Mouse (Mus musculus) right cerebral cortex, postnatal 25 days (tissue): ENCODE data around the gene Gm12184.
"Not testable (repeated sequence)": the region's sequence is repeated elsewhere in the genome, so short reads cannot be mapped to it uniquely, and the experiment has no call there.

Experiments
- DNase-seq: peaks from one replicate; pipeline ENCODE4 v3.0.0; 2022

Gm12184 gene

DNA sequence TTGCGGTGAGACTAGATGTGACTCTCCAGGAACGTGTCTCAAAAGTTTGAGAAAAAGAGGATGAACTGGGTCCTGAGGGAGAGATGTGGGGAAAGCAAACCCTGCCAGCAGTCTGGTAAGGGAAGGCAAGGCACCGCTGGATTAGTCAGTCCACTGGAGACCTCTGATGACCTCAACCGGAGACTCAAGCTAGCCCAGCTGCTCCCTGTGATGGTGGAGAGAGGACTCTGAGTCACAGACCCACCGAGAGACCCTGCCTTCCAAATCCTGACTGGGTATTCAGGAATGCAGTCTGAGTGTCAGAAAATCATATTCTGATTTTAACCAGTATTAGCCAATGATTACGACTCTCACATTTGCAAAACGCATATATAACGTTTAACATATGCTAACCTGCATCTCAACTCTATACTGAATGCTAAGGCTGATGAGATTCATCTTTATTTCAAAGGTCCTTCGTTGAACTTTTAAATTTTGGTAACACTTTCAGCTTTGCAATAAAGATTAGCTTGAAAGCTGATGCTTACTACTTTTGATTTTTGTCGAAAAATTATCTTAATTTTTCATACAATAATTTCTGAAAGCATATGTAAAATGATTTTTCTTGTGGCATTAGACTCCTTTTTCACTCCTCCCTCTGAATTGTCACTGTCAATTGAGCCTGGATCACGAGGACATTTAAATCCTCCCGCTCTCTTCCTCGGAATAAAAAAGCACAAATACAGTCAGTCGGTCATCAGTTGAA, 3.5 kb downstream of the Gm12184 start:
- DNase-seq = no peak

DNA sequence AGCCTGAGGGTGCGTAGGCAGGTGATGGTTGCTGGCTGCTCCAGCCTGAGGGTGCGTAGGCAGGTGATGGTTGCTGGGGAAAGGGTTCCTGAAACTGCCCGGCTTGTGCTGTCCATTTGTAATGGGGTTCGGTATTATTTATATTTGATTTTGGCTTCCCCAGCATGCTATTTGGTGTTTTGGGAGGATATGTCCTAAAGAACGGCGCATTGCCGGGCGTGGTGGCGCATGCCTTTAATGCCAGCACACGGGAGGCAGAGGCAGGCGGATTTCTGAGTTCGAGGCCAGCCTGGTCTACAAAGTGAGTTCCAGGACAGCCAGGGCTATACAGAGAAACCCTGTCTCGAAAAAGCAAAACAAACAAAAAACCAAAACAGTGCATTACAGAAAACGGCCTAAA, 5.2 kb downstream of the Gm12184 start:
- not testable (repeated sequence) for DNase-seq

DNA sequence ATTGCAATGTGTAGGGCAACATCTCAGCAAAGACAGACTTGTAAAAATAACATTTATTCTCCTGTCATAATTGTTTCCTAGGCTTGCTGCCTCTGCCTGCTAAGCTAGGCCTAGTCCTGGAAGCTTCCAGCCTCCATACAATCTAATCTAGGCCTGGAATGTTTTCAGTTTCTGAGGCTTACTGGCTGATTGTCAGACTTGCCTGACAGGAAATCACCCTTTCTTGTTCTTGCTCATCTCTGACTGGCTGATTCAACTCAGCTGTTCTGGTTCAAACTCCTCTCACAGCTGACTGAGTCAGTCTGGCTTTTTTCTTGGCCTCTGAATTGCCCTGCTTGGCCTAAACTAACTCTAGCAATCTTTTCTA, 6.2 kb downstream of the Gm12184 start:
- DNase-seq = no peak

DNA sequence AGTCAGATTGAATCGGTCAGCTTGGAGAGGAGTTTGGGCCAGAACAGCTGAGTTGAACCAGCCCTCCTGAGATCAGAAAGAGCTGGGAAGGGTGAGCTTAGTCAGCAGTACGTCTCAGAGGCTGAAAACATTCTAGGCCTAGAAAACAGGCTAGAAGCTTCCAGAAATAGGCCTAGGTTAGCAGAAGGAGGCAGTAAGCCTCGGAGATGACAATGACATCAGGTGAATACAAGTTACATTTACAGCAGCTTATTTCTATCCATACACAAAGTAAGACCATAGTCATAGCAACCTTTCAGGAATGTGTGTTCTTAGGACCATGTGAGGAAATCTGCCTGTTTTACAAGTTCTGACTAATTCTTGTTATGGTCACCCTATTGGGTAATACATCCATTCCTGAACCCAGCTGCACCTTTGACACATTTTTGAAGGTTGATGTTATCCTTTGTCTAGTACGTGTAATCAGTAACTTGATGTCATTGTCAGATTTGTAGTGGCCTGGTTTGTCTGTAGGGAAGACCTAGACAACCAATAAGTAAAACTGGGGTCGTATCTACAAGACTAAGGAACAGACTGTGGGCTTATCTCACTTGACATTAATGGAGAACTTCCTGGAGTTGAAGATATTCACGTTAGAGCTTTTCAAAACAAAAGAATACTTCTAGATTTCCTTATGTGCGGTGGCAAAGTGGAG, 6.7 kb downstream of the Gm12184 start:
- DNase-seq = no peak

DNA sequence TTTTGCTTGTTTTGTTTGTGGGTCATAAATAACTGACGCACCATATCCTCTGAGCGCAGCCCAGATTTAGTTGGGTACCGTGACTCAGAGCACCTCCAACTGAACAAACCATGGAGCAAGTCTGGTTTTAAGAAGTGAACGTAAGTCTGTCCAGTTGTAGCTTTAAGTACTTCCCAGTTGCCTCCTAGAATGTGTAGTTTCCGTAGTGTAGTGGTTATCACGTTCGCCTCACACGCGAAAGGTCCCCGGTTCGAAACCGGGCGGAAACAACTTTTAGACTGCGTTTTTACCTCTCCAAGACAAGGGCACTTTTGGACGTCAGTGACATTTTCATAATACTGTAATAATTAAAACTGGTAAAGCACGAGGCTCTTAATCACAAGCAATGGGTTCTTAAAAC, 8.1 kb downstream of the Gm12184 start:
- peak; percentile 75 for DNase-seq

DNA sequence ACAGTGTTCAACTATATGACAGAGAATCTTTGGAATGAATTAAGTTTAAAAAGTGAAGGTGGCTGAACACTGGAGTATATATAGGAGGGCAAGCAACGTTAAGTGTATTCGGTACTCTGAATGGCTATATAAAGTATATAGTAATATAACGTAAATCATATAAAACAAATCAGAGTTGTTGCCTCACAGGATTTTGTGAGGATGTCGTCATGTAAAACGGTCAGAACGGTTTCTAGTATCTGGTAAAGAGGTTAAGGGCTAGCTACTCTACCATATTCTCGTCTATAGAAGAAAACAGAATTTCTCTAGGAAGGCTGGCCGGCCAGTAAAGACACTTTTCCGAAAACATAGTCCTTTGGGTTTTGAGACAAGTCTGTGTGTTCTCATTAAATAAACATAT, 8.7 kb downstream of the Gm12184 start:
- DNase-seq = no peak

DNA sequence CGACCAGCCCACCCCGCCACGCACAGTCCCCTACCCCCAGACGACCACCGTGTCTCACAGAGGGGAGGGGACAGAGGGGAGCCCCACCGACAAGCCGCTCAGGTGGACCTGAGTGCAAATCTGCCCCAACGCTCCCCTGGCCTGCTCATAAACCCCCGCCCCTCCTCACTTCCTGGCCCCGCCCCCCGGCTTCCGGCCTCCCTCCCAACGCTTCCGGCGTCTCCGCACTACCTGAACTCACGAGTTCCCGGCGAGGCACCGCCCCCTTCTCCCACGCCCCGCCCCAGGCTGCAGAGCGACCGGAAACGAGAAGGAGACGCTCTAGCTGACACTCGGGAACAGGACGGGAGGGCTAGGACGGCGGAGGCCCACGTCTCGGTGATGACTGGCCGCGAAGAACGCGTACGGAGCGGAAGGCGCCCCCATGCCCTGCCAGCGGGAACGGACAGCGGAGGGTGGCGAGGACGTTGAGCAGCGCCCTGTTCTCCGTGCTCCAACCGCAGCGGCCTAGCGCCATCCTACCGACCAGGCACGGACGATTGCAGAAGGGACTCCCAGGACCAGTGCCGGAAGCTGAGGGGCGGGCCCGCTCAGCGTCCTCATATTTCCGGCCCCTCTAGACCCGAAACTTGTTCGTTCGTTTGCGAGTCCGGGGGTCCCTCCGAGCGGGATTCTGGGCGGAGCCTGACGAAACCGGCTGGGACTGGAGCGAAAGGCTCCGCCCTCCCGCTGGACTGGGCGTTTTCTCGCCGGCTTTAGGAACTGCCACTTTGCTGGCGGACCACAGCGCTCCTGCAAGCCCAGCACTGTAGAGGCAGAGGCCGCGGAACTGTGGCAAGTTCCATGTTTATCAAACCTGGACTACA, 9.4 kb downstream of the Gm12184 start, which contains the start of gene Trim41:
Gene Trim41, minus strand, starts transcription at position 554 of the 866 bp plus-strand sequence.
- DNase-seq = peak; percentile 98

DNA sequence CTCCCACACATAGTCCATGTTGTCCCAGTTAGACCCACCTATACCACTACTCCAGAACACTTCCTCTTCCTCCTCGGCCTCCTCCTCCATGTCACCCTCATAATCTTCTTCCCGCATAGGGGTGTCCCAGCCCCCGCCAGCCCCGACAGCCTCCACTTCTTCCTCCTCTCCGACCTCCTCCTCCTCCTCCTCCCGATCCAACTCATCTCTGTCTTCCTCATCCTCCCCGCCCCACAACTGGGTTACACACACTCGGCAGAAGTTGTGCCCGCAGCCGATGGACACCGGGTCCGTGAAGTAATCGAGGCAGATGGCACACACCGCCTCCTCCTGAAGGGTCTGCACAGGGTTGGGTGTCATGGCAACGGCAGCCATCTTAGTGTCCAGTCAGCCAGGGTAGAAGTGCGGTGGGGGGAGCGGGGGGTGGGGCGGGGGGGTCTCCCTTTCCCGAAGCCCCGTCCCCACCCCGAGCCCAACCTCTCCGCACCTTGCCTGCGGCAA, 10.1 kb downstream of the Gm12184 start:
- peak; percentile 24 for DNase-seq

DNA sequence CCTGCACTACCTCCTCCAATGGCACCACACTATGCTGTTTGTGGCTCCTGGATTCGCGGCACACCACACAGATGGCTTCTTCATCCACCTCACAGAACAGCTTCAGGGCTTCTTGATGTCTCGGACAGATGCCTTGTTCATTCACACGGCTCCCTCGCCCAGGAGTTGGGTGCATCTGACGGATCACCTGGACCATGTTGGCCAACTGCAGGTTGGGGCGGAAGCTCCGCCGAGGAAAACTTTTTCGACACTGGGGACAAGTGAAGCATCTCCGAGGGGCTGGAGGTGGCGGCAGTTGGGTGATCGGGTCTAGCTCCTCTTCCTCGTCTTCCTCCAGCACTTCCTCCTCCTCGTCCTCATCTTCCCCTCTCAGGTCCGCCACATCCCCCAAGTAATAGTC, 10.6 kb downstream of the Gm12184 start:
- no peak for DNase-seq

DNA sequence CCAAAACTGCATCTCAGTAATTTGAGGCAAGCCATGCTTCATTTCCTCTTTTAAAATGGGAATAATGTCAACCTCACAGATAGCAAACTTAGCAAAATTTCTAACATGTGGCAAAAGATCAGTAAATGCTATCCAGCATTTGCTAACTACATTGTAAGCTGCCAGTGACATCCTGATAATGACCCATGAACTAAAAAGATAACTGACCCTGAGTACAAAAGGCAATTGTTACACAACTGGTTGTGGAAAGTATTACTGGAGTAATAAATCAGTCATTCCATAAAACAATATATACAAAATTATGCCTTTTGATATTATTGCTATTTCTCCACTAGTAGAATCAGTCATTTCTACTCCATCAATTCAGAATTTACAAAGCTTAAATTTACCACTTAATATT, 12.7 kb downstream of the Gm12184 start:
- no peak for DNase-seq

DNA sequence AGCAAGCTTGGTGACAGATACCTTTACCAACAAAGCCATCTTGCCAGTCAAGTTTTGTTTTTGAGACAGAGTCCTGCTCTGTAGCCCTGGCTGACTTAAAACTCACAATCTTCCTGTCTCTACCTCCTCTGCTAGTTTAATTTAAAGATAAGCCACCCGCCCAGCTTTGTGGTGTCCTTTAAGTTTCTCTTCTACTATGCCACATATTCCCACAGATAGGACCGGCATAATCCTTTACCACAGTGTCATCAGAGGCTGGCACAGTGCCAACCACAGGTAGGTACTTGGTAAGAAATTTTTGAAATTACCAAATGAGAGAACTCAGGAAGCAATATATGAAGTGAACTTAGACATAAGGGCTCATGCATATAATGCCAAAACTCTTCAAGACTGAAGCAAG, 16.3 kb downstream of the Gm12184 start:
- DNase-seq = no peak

DNA sequence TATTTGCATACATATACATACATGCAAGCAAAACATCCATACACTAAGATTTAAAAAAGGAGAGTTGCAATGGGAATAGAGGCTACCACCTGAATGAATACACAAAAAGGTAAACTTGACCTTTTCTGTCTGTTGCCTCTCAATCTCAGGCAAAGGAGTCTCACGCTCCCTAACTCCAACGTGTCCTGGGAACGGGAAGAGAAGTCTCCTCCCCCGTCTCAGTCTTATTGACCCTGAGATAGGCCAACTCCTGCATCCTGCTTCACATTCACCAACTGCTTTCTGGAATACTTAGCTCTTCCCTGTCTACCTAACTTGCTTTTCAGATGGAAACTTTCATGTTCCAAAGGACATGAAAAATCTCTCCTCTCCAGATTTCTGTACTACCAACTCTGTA, 17.0 kb downstream of the Gm12184 start:
- no peak for DNase-seq

DNA sequence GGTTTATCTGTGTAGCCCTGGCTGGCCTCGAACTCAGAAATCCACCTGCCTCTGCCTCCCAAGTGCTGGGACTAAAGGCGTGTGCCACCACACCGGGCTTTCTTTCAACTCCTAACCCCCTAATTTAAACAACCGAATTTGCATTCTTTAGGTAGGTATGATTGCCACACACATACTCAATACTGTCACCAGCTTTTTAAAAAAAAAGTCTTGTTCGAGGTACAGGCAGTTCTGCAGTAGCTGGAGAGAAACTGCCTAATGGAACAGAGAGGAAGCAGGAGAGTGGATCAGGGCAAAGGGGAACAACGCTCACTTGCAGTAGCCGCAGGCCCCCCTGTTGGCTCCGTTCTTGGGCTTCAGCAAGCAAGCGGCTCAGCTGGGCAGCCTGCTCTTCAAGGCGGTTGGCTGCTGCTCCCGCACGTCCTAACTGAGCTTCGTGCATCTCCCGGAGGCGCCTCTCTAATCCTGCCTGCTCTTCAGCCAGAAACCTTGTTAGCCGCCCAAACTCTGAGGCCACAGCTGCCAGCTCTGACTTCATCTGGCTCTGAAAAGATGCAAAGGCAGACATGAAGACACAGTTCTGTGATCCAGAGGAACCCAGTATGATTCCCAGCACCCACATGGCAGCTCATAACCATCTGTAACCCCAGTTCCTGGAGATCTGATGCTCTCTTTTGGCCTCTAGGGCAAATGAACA, 17.6 kb downstream of the Gm12184 start:
- DNase-seq = no peak

DNA sequence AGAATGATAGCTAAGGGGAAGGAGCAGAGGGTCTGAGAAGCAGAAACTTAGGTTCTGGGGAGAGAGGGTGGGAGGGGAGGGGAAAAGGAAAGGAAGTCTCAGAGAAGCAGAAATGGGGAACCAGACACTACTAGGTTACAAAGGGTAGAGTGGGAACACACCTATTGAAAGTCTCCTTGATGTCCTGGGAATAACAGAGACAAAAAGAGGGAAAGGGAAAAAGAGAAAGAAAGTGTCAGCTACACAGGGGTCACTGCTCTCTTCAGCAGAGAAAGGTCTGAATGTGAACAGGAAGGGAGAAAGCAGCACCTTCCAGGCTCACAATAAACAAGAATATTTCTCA, 18.2 kb downstream of the Gm12184 start:
- DNase-seq = no peak

DNA sequence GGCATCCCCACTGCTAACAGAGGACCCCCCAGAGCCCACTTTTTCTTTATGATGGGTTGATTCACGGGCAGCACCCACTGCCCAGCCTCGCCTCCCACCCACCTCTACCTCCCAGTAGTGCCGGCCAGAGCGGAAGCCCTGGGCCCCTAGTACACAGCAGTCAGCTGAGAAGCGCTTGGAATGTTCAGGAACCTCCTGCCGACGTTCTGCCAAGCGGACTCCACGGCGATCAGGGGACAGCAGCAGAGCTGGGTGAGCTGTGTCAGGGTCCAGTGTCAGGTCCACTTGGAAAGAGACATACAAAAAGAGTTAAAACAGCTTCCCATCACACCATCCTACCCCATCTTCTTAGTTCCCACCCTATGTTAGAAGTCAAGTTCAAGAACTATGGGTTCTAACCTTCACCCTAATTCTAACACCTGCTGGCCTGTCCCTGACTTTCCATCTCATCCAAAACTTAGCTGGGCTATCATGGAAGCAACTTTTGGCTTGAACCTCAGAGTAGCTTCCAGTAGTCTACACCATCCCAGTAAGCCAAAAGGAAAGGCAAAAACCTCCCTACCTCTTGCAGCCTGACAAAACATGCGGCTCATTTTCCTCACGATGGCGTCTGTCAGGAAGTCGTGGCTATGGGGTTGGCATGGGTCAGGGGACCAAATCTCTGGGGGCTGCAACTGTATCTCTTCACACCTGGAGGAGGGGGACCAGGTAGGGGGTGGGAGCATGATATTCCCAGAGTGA, 18.7 kb downstream of the Gm12184 start:
- no peak for DNase-seq

DNA sequence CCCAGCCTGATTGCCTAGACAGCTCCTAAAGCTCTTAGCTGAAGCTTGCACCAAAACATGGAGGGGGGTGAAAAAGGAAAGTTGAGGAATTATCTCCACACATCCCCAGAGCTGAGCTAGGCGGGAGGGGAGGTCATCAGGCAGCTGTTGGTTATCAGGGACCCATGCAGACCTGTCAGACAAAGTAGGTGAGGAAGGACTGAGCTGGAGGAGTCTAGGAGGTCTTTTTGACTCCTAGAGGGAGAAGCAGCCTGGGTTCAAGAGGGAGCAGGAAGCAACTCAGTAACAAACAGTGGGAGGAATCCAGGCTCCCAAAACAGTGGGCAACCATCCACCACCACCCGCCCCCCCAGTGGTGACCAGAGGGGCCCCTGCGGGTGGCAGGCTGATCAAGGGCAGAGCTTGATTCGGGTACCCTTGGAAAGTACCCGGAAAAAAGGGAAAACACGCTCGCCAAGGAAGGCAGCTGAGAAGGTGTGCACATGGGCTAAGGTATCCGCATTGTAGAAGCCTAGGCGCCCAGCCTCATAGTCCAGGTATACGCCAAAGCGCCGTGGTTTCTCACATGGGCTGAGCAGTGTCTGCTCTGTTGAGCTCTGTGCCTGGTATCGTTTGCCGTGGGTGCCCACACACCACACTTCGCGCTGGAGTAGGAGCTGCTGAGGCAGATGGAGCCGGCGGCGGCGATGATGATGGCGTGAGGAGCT, 19.4 kb downstream of the Gm12184 start:
- peak; percentile 49 for DNase-seq

DNA sequence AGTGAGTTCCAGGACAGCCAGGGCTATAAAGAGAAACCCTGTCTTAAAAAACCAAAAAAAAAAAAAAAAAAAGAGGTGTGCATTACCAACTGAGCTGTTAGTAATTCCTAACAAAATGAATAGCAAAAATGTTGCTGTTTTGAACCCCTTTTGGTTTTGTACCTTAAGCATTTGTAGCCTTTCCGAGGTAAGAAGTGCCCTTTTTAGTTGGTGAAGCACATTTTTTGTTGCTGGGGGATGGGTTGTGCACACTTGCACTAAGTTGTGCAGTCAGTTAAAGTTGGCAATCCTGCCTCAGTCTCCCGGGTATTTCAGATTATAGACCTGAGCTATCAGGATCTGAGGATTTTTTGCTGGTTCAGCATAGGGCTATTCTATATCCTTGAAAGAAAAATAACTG, 21.5 kb downstream of the Gm12184 start:
- DNase-seq = no peak

DNA sequence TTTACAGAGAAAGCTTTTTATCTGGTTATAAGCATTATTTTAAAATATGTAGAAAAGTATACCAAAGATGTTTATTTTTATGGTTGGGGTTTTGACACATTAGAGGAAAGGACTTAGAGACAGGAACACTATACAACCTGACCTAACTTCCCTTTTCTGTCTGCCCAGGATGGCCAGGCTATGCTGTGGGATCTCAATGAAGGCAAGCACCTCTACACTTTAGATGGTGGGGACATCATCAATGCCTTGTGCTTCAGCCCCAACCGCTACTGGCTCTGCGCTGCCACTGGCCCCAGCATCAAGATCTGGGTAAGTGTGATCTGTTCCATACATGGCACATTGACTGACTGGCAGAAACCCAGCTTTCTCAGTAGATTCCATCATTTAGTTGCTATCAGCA, 22.5 kb downstream of the Gm12184 start:
- no peak for DNase-seq

DNA sequence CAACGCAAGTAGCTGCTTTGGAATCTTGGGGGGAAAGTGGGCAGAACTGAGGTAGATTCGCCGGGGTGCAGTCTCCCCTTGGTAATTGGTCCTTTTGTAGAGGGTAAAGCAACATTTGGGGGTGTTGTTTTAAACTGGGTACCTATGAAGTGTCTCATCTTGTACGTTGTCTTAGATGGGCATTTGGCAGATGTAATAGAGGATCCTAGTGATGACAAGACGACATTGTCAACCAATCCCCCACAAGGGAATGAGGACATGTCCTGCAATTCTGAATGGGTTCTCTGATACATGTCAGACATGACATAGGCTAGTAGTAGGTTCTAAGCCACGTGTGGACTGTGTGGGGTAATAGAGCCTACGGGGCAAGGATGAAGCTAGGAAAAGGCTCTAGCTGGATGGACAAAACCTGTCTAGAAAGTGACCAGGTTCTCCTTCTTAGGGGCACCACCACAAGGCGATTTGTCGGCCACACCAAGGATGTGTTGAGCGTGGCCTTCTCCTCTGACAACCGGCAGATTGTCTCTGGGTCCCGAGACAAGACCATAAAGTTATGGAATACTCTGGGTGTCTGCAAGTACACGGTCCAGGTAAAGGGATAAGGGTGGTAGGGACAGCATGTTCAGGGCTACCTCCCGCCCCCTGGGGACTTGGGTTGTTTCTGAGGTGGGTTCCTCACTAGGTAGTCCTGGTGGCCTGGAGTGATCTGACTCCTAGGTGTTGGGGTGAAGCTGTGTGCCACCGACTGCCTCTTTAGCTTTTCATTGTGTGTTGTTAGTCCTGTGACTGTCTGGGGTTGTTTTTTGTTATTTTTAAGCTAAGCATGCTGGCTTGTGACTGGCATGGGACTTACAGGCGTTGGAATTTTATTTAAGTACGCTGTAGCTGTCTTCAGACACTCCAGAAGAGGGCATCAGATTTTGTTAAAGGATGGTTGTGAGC, 24.4 kb downstream of the Gm12184 start:
- no peak for DNase-seq

DNA sequence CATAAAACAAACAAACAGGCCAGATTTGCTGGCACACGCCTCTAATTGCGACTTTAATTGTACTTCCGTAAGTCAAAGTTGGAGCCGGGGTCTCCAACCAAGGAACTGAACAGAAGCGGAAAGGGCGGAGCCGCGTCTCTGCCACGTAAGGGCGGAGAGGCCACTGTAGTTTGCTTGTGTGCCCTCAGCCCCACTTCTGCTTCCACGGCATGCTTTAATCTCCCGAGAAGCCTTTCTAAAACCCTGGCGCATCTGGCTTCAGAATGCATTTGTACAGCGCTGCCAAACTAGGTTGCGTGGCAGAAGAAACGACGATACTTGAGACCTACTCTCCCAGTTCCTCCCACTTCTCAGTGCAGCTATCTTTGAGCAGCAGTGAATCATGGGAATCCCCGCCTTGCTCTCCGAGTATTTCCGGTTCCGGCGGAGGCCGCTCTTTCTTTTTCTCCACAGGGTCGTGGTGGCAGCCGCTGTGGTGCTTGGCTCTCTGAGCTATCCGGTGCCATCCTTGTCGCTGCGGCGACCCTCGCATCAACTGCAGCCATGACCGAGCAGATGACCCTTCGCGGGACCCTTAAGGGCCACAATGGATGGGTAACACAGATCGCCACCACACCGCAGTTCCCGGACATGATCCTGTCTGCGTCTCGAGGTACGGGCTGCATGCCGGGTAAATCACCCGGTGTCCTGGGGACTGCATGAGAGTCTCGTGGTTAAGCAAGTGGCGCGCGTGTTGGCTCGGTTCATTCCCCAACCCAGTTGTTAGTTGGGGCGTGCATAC, 26.3 kb downstream of the Gm12184 start, which contains the start of gene Rack1:
Gene Rack1, plus strand, starts transcription at position 412 of the 781 bp plus-strand sequence.
- peak; percentile 93 for DNase-seq
